Mouse (Mus musculus): ENCODE measurements at regions not wholly inside any gene's neighbourhood (a gene's known extent, or its start where the extent isn't known, plus 50 kb on each side); places are given as distances from the start of the nearest gene placed in this dataset.

GRCm38 (mm10) chr1:128798721-128799120 is 206.6 kb upstream of the Cxcr4 start:
- no peak overlapping the region for H3K27ac ChIP-seq (replicated peaks; ENCODE audit: low read depth, low read length)
- DNase-seq (ENCODE audit: low spot score) (no peak), ATAC-seq (ENCODE audit: low read depth) (no peak)
- H3K36me3 ChIP-seq (ENCODE audit: control insufficient read depth, insufficient read depth, low read length) = no peaks in the 10 kb centered on the region
- H3K4me3 ChIP-seq (ENCODE audit: low read depth, low read length) = no peak overlapping the region
- H3K4me2 ChIP-seq (ENCODE audit: low read depth, low read length) = no peak overlapping the region
- H3K9ac ChIP-seq (ENCODE audit: low read depth, low read length) = no peak overlapping the region
- H3K9me3 ChIP-seq (ENCODE audit: control insufficient read depth, low read length) = no peaks in the 10 kb centered on the region
- 61% methylated on average over 4 of the region's 4 CpGs for WGBS
- H3K27me3 ChIP-seq (replicated peaks; ENCODE audit: control insufficient read depth, insufficient read depth, low read length) = no peaks in the 10 kb centered on the region; the same call in 1 of the 2 replicates
- H3K4me1 ChIP-seq (ENCODE audit: control insufficient read depth, insufficient read depth, low read length) = peaks cover 4% of the 10 kb centered on the region; the same call in 1 of the 2 replicates

GRCm38 (mm10) chr1:128795654-128796053 is 203.6 kb upstream of the Cxcr4 start:
- ATAC-seq (ENCODE audit: low read depth) = no peak
- H3K4me3 ChIP-seq (ENCODE audit: low read depth, low read length) = no peak overlapping the region
- H3K9ac ChIP-seq (ENCODE audit: low read depth, low read length) = no peak overlapping the region
- DNase-seq (ENCODE audit: low spot score) = peak; percentile 66
- no peaks in the 10 kb centered on the region for H3K4me1 ChIP-seq (ENCODE audit: control insufficient read depth, insufficient read depth, low read length)
- no peaks in the 10 kb centered on the region for H3K9me3 ChIP-seq (ENCODE audit: control insufficient read depth, low read length)
- 75% methylated on average over 6 of the region's 6 CpGs for WGBS
- H3K27me3 ChIP-seq (replicated peaks; ENCODE audit: control insufficient read depth, insufficient read depth, low read length) = no peaks in the 10 kb centered on the region
- no peaks in the 10 kb centered on the region for H3K36me3 ChIP-seq (ENCODE audit: control insufficient read depth, insufficient read depth, low read length)
- H3K27ac ChIP-seq (replicated peaks; ENCODE audit: low read depth, low read length) = no peak overlapping the region
- no peak overlapping the region for H3K4me2 ChIP-seq (ENCODE audit: low read depth, low read length)

DNA sequence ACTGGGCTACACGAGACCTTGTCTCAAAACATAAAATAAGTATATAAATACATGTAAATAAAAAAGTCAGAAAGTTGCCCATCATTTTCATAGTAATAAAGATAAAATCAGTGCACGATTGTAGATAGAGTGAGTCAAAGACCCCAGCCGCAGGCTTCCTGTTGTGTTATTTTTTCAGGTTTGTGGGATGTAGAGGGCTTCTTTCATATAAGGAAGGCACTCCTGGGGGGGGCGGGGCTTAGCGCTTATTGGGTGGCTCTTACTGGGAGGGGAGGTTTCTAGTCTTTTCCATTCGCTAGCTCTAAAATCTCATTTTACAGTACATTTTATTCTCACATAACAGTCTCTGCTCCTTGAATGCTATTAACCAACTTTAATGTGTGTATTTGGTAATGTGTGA is 198.8 kb upstream of the Cxcr4 start:
- H3K9me3 ChIP-seq (ENCODE audit: control insufficient read depth, low read length) = no peaks in the 10 kb centered on the region
- H3K27me3 ChIP-seq (replicated peaks; ENCODE audit: control insufficient read depth, insufficient read depth, low read length) = no peaks in the 10 kb centered on the region
- H3K4me2 ChIP-seq (ENCODE audit: low read depth, low read length) = no peak overlapping the region
- H3K4me1 ChIP-seq (ENCODE audit: control insufficient read depth, insufficient read depth, low read length) = no peaks in the 10 kb centered on the region
- no peak overlapping the region for H3K4me3 ChIP-seq (ENCODE audit: low read depth, low read length)
- no peak overlapping the region for H3K9ac ChIP-seq (ENCODE audit: low read depth, low read length)
- DNase-seq (ENCODE audit: low spot score) (no peak), ATAC-seq (ENCODE audit: low read depth) (no peak)
- no peaks in the 10 kb centered on the region for H3K36me3 ChIP-seq (ENCODE audit: control insufficient read depth, insufficient read depth, low read length)
- WGBS = 91% methylated on average over 6 of the region's 6 CpGs
- H3K27ac ChIP-seq (replicated peaks; ENCODE audit: low read depth, low read length) = no peak overlapping the region

- no peaks in the 10 kb centered on the region for H3K27me3 ChIP-seq (replicated peaks; ENCODE audit: control insufficient read depth, insufficient read depth, low read length)
- no peak overlapping the region for H3K4me2 ChIP-seq (ENCODE audit: low read depth, low read length)
- ATAC-seq (ENCODE audit: low read depth) (peak; percentile 48; the same call in 1 of the 2 replicates), DNase-seq (ENCODE audit: low spot score) (peak; percentile 62)
- no peak overlapping the region for H3K27ac ChIP-seq (replicated peaks; ENCODE audit: low read depth, low read length)
- WGBS = 68% methylated on average over 3 of the region's 3 CpGs
- no peaks in the 10 kb centered on the region for H3K36me3 ChIP-seq (ENCODE audit: control insufficient read depth, insufficient read depth, low read length)
- no peak overlapping the region for H3K9ac ChIP-seq (ENCODE audit: low read depth, low read length)
- H3K4me1 ChIP-seq (ENCODE audit: control insufficient read depth, insufficient read depth, low read length) = no peaks in the 10 kb centered on the region
- no peaks in the 10 kb centered on the region for H3K9me3 ChIP-seq (ENCODE audit: control insufficient read depth, low read length)
- H3K4me3 ChIP-seq (ENCODE audit: low read depth, low read length) = no peak overlapping the region
These were observed 197.7 kb upstream of the Cxcr4 start for GRCm38 (mm10) chr1:128789567-128790335.

DNA sequence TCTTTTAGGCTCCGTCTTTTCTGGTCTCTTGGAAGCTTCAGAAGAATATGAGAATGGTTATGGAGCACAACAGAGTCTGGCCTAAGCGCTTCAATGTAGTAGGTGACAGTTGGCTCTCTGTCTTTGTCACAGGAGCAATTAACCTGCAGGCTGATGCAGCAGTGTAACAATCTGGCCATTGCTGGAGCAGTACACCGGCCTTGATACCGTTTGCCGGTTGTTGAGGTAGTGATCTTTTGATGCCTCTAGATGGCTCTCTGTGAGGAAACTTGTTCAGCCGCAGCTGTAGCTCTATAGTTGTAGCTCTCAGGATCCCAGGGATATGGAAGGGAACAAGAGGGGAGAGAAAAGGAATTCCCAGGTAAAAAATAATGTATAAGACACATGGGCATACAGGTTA is 196.1 kb upstream of the Cxcr4 start:
- H3K27me3 ChIP-seq (replicated peaks; ENCODE audit: control insufficient read depth, insufficient read depth, low read length) = no peaks in the 10 kb centered on the region
- no peak for DNase-seq (ENCODE audit: low spot score)
- no peak overlapping the region for H3K4me3 ChIP-seq (ENCODE audit: low read depth, low read length)
- no peak overlapping the region for H3K9ac ChIP-seq (ENCODE audit: low read depth, low read length)
- H3K27ac ChIP-seq (replicated peaks; ENCODE audit: low read depth, low read length) = no peak overlapping the region
- no peak overlapping the region for H3K4me2 ChIP-seq (ENCODE audit: low read depth, low read length)
- 55% methylated on average over 6 of the region's 6 CpGs for WGBS
- H3K9me3 ChIP-seq (ENCODE audit: control insufficient read depth, low read length) = no peaks in the 10 kb centered on the region
- no peaks in the 10 kb centered on the region for H3K36me3 ChIP-seq (ENCODE audit: control insufficient read depth, insufficient read depth, low read length)
- H3K4me1 ChIP-seq (ENCODE audit: control insufficient read depth, insufficient read depth, low read length) = no peaks in the 10 kb centered on the region
- ATAC-seq (ENCODE audit: low read depth) = no peak

GRCm38 (mm10) chr1:128786941-128787569 is 195.0 kb upstream of the Cxcr4 start:
- DNase-seq (ENCODE audit: low spot score) (no peak), ATAC-seq (ENCODE audit: low read depth) (no peak)
- H3K27ac ChIP-seq (replicated peaks; ENCODE audit: low read depth, low read length) = no peak overlapping the region
- no peak overlapping the region for H3K4me2 ChIP-seq (ENCODE audit: low read depth, low read length)
- no peaks in the 10 kb centered on the region for H3K4me1 ChIP-seq (ENCODE audit: control insufficient read depth, insufficient read depth, low read length)
- no peaks in the 10 kb centered on the region for H3K36me3 ChIP-seq (ENCODE audit: control insufficient read depth, insufficient read depth, low read length)
- WGBS = 79% methylated on average over 14 of the region's 14 CpGs
- H3K9me3 ChIP-seq (ENCODE audit: control insufficient read depth, low read length) = no peaks in the 10 kb centered on the region
- H3K9ac ChIP-seq (ENCODE audit: low read depth, low read length) = no peak overlapping the region
- H3K27me3 ChIP-seq (replicated peaks; ENCODE audit: control insufficient read depth, insufficient read depth, low read length) = no peaks in the 10 kb centered on the region
- no peak overlapping the region for H3K4me3 ChIP-seq (ENCODE audit: low read depth, low read length)

- Histone ChIP-seq H3K4me1 (ENCODE audit: control insufficient read depth, insufficient read depth, low read length) (no peaks in the 10 kb centered on the region), H3K27ac (replicated peaks; ENCODE audit: low read depth, low read length) (no peak overlapping the region), H3K4me2 (ENCODE audit: low read depth, low read length) (no peak overlapping the region), H3K9me3 (ENCODE audit: control insufficient read depth, low read length) (no peaks in the 10 kb centered on the region), H3K36me3 (ENCODE audit: control insufficient read depth, insufficient read depth, low read length) (no peaks in the 10 kb centered on the region), H3K4me3 (ENCODE audit: low read depth, low read length) (no peak overlapping the region), H3K9ac (ENCODE audit: low read depth, low read length) (no peak overlapping the region), H3K27me3 (replicated peaks; ENCODE audit: control insufficient read depth, insufficient read depth, low read length) (no peaks in the 10 kb centered on the region)
- ATAC-seq (ENCODE audit: low read depth) (no peak), DNase-seq (ENCODE audit: low spot score) (no peak)
- WGBS = 80% methylated on average over 2 of the region's 2 CpGs
These were observed 190.2 kb upstream of the Cxcr4 start for GRCm38 (mm10) chr1:128782286-128782685.

DNA sequence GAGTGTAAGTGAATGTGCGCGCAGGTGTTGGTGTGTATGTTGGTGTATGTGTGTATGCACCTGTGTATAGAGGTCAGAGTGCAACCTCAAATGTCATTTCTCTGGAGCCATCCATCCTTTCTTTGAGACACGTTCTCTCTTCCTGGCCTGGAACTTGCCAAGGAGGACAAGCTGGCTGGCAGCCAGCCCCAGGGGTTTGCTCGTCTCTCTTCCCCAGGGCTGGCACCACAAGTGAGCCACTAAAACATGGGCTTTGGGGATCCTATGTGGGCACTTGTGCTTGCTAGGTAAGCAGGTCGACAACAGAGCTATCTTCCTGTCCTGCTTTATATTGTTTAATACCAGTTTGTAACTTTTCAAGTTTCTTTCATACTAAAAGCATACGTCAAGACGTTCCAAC is 189.8 kb upstream of the Cxcr4 start:
- Histone ChIP-seq H3K9ac (ENCODE audit: low read depth, low read length) (no peak overlapping the region), H3K4me3 (ENCODE audit: low read depth, low read length) (no peak overlapping the region), H3K4me1 (ENCODE audit: control insufficient read depth, insufficient read depth, low read length) (no peaks in the 10 kb centered on the region), H3K27me3 (replicated peaks; ENCODE audit: control insufficient read depth, insufficient read depth, low read length) (no peaks in the 10 kb centered on the region), H3K27ac (replicated peaks; ENCODE audit: low read depth, low read length) (no peak overlapping the region), H3K36me3 (ENCODE audit: control insufficient read depth, insufficient read depth, low read length) (no peaks in the 10 kb centered on the region), H3K4me2 (ENCODE audit: low read depth, low read length) (no peak overlapping the region), H3K9me3 (ENCODE audit: control insufficient read depth, low read length) (no peaks in the 10 kb centered on the region)
- ATAC-seq (ENCODE audit: low read depth) = no peak
- no peak for DNase-seq (ENCODE audit: low spot score)
- 77% methylated on average over 7 of the region's 7 CpGs for WGBS

DNA sequence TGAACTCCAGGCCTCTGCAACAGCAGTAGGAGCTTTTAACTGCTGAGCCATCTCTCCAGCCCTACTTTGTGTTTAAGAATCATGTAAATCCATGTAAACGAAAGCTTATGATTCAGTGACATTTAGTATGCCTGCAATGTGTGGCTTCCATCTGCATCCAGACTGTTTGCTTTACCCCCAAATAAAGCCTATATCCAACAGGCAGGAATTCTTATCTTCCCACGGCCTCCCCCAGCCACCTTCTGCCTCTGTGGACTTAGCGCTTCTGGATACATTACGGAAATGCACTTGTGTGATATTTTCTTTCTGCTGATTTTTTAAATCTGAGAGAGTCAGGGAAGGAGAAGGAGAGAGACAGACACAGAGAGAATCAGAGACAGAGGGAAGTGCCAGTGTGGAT is 189.2 kb upstream of the Cxcr4 start:
- H3K9ac ChIP-seq (ENCODE audit: low read depth, low read length) = no peak overlapping the region
- no peaks in the 10 kb centered on the region for H3K36me3 ChIP-seq (ENCODE audit: control insufficient read depth, insufficient read depth, low read length)
- no peak overlapping the region for H3K4me2 ChIP-seq (ENCODE audit: low read depth, low read length)
- WGBS = 85% methylated on average over 4 of the region's 4 CpGs
- H3K27ac ChIP-seq (replicated peaks; ENCODE audit: low read depth, low read length) = no peak overlapping the region
- no peaks in the 10 kb centered on the region for H3K27me3 ChIP-seq (replicated peaks; ENCODE audit: control insufficient read depth, insufficient read depth, low read length)
- DNase-seq (ENCODE audit: low spot score) = no peak
- H3K4me1 ChIP-seq (ENCODE audit: control insufficient read depth, insufficient read depth, low read length) = no peaks in the 10 kb centered on the region
- H3K4me3 ChIP-seq (ENCODE audit: low read depth, low read length) = no peak overlapping the region
- H3K9me3 ChIP-seq (ENCODE audit: control insufficient read depth, low read length) = no peaks in the 10 kb centered on the region
- no peak for ATAC-seq (ENCODE audit: low read depth)
